8 mouse cellular contexts compared by ENCODE assay signal in genomic region chr19:60791164-60791563, GRCm38 (mm10). TPM values are rescaled to one million over a fixed set of nuclear protein-coding genes. Genes with fewer than 3 reads are reported as not detected.
A peak's percentile ranks its signal among the peaks of the same experiment; 100 is the strongest.
DNase-seq lines count a peak whose midpoint lies in the region; ATAC-seq and TF ChIP-seq lines count a peak whose summit lies in the region.

No protein-coding gene starts in this region.

- H3K36me3 ChIP-seq in kidney, adult 2 months (ENCODE audit: control insufficient read depth, insufficient read depth, low read length) = no peaks in the 10 kb centered on the region
- no peaks in the 10 kb centered on the region for H3K36me3 ChIP-seq in forebrain, postnatal 0 days (ENCODE audit: insufficient read depth)
- 0 out of 2 replicates have a peak, but pooled peaks cover 2% of the 10 kb centered on the region for H3K36me3 ChIP-seq in midbrain, embryonic 10.5 days

- peak overlapping the region; percentile 88 for H3K4me3 ChIP-seq in kidney, adult 2 months (ENCODE audit: insufficient read depth, low read depth, low read length)
- peak overlapping the region; percentile 79 for H3K4me3 ChIP-seq in bone marrow macrophage, adult 2 months (ENCODE audit: insufficient read depth, low read length)
- peak overlapping the region; percentile 66 for H3K4me3 ChIP-seq in forebrain, postnatal 0 days (ENCODE audit: low read depth, low read length)
- peak overlapping the region; percentile 97 for H3K4me3 ChIP-seq in midbrain, embryonic 10.5 days

- TF ChIP-seq POLR2A in kidney, adult 2 months (IDR thresholded peaks at IDR 0.05; ENCODE audit: low read depth, low read length) = no peak
- TF ChIP-seq POLR2A in bone marrow macrophage, adult 2 months (IDR thresholded peaks at IDR 0.05; ENCODE audit: borderline replicate concordance, low read depth, low read length) = no peak

- H3K4me1 ChIP-seq in kidney, adult 2 months (ENCODE audit: control insufficient read depth, insufficient read depth, low read length) = peaks cover 10% of the 10 kb centered on the region
- H3K4me1 ChIP-seq in bone marrow macrophage, adult 2 months (ENCODE audit: control insufficient read depth, insufficient read depth, low read length) = peaks cover 14% of the 10 kb centered on the region
- peaks cover 20% of the 10 kb centered on the region for H3K4me1 ChIP-seq in forebrain, postnatal 0 days (ENCODE audit: insufficient read depth)
- H3K4me1 ChIP-seq in midbrain, embryonic 10.5 days = peaks cover 29% of the 10 kb centered on the region

- H3K27me3 ChIP-seq in kidney, adult 2 months (replicated peaks; ENCODE audit: control insufficient read depth, insufficient read depth, low read length) = no peaks in the 10 kb centered on the region
- no peaks in the 10 kb centered on the region for H3K27me3 ChIP-seq in forebrain, postnatal 0 days (ENCODE audit: insufficient read depth, low read length)
- no peaks in the 10 kb centered on the region for H3K27me3 ChIP-seq in midbrain, embryonic 10.5 days (ENCODE audit: low read depth, poor library complexity, severe bottlenecking)

- H3K9me3 ChIP-seq in forebrain, postnatal 0 days (ENCODE audit: low read length) = no peaks in the 10 kb centered on the region
- no peaks in the 10 kb centered on the region for H3K9me3 ChIP-seq in midbrain, embryonic 10.5 days (replicated peaks)

- H3K27ac ChIP-seq in kidney, adult 2 months (ENCODE audit: insufficient read depth, low read depth, low read length) = peak overlapping the region; percentile 97
- H3K27ac ChIP-seq in bone marrow macrophage, adult 2 months (ENCODE audit: insufficient read depth, low read depth, low read length) = peak overlapping the region; percentile 96
- H3K27ac ChIP-seq in forebrain, postnatal 0 days (ENCODE audit: low read depth, low read length) = peak overlapping the region; percentile 98
- H3K27ac ChIP-seq in midbrain, embryonic 10.5 days (replicated peaks) = peak overlapping the region; percentile 99

- WGBS in kidney, adult 2 months = 7% methylated on average over 9 of the region's 9 CpGs
- WGBS in forebrain, postnatal 0 days = 13% methylated on average over 9 of the region's 9 CpGs
- WGBS in midbrain, embryonic 10.5 days = 20% methylated on average over 9 of the region's 9 CpGs

- no peak for DNase-seq in kidney, adult 2 months
- DNase-seq in kidney, postnatal 14 days = no peak
- no peak for DNase-seq in forebrain, postnatal 0 days
- no peak for DNase-seq in midbrain, embryonic 10.5 days (ENCODE audit: low spot score)
- no peak for DNase-seq in urinary bladder, adult 2 months (ENCODE audit: low spot score)
- DNase-seq in ovary, postnatal 36 days (ENCODE audit: low spot score) = no peak
- DNase-seq in frontal cortex, postnatal 25 days (ENCODE audit: low spot score in 2 of 2) = no peak

- H3K4me2 ChIP-seq in forebrain, postnatal 0 days (ENCODE audit: low read depth) = peak overlapping the region; percentile 74

- H3K9ac ChIP-seq in forebrain, postnatal 0 days = peak overlapping the region; percentile 99

- ATAC-seq in forebrain, postnatal 0 days = no peak

- no peak for TF ChIP-seq CTCF in kidney, adult 2 months (conservative IDR thresholded peaks at IDR 0.05; ENCODE audit: insufficient read depth, insufficient read length, low read depth, low read length)
- no peak for TF ChIP-seq CTCF in bone marrow macrophage, adult 2 months (IDR thresholded peaks at IDR 0.05; ENCODE audit: low read depth, low read length)
- TF ChIP-seq CTCF in forebrain, postnatal 0 days (IDR thresholded peaks at IDR 0.05; ENCODE audit: low read depth) = no peak

RNA-seq across cellular contexts. Expression of gene Eif3a, which starts 0.7 kb away (rescaled TPM):
- polyA plus RNA-seq in kidney, adult 2 months (2012; rRNA removed) = 22.6 and 29.1 TPM in 2 replicates
- 177 and 182 TPM in 2 replicates for polyA plus RNA-seq in bone marrow macrophage, adult 2 months (2012; ENCODE audit: insufficient read depth, insufficient read length, missing spikeins)
- total RNA-seq in forebrain, postnatal 0 days (2014; rRNA removed) = 89.6 and 113 TPM in 2 replicates
- 66.0 and 91.9 TPM in 2 replicates for polyA plus RNA-seq in forebrain, postnatal 0 days (2015; fragmentation: Nextera tagmentation; extraction: Ambion mirVana)
- polyA plus RNA-seq in midbrain, embryonic 10.5 days (2016; fragmentation: Nextera tagmentation; extraction: Ambion mirVana) = 144 and 146 TPM in 2 replicates
- polyA plus RNA-seq in urinary bladder, adult 2 months (2012; rRNA removed) = 83.2 and 102 TPM in 2 replicates

RNA-seq across cellular contexts. Expression of gene Fam45a, which starts 20.2 kb away (rescaled TPM):
- 12.7 and 17.2 TPM in 2 replicates for polyA plus RNA-seq in kidney, adult 2 months (2012; rRNA removed)
- polyA plus RNA-seq in bone marrow macrophage, adult 2 months (2012; ENCODE audit: insufficient read depth, insufficient read length, missing spikeins) = 51.1 and 56.4 TPM in 2 replicates
- total RNA-seq in forebrain, postnatal 0 days (2014; rRNA removed) = 39.6 and 43.4 TPM in 2 replicates
- 45.6 and 46.4 TPM in 2 replicates for polyA plus RNA-seq in forebrain, postnatal 0 days (2015; fragmentation: Nextera tagmentation; extraction: Ambion mirVana)
- 32.9 and 37.4 TPM in 2 replicates for polyA plus RNA-seq in midbrain, embryonic 10.5 days (2016; fragmentation: Nextera tagmentation; extraction: Ambion mirVana)
- 31.2 and 34.0 TPM in 2 replicates for polyA plus RNA-seq in urinary bladder, adult 2 months (2012; rRNA removed)

RNA-seq across cellular contexts. Expression of gene Nanos1, which starts 35.4 kb away (rescaled TPM):
- polyA plus RNA-seq in kidney, adult 2 months (2012; rRNA removed) = 0.08 and 0.13 TPM in 2 replicates
- 1.4 and 1.7 TPM in 2 replicates for polyA plus RNA-seq in bone marrow macrophage, adult 2 months (2012; ENCODE audit: insufficient read depth, insufficient read length, missing spikeins)
- 31.2 and 39.8 TPM in 2 replicates for total RNA-seq in forebrain, postnatal 0 days (2014; rRNA removed)
- polyA plus RNA-seq in forebrain, postnatal 0 days (2015; fragmentation: Nextera tagmentation; extraction: Ambion mirVana) = 13.8 and 16.5 TPM in 2 replicates
- polyA plus RNA-seq in midbrain, embryonic 10.5 days (2016; fragmentation: Nextera tagmentation; extraction: Ambion mirVana) = 1.6 and 2.2 TPM in 2 replicates
- 0.63 and 0.67 TPM in 2 replicates for polyA plus RNA-seq in urinary bladder, adult 2 months (2012; rRNA removed)
